Mouse (Mus musculus) myocyte (in vitro differentiated cells): ENCODE data around the gene Aqp12. TPM values are rescaled to one million over a fixed set of nuclear protein-coding genes. Genes with fewer than 3 reads are reported as not detected.

Source experiments
- H3K27me3 ChIP-seq: one replicate; pipeline ENCODE4 v1.6.1; 2011; ENCODE audit not compliant: control insufficient read depth, insufficient read depth, insufficient read length
- H3K36me3 ChIP-seq: one replicate; pipeline ENCODE4 v1.6.1; 2011; ENCODE audit not compliant: control insufficient read depth, insufficient read depth
- H3K4me2 ChIP-seq: one replicate; pipeline ENCODE4 v1.6.1; 2011; ENCODE audit warnings: low read depth, control low read depth
- H3K4me3 ChIP-seq: one replicate; pipeline ENCODE4 v1.5.1; 2011; ENCODE audit warnings: mild to moderate bottlenecking, control low read depth, moderate library complexity
- H3K79me2 ChIP-seq: one replicate; pipeline ENCODE4 v1.6.1; 2011; ENCODE audit not compliant: control insufficient read depth, insufficient read depth
- H3ac ChIP-seq: one replicate; pipeline ENCODE4 v1.6.1; 2011; ENCODE audit not compliant: control insufficient read depth, insufficient read length
- CEBPB ChIP-seq: IDR thresholded peaks from 2 replicates; pipeline ENCODE4 v1.6.1; 2011; ENCODE audit warnings: mild to moderate bottlenecking, moderate library complexity; ENCODE audit not compliant: poor library complexity, insufficient read depth, severe bottlenecking
- E2F4 ChIP-seq: IDR thresholded peaks from one replicate; pipeline ENCODE4 v1.6.1; 2011; ENCODE audit warnings: mild to moderate bottlenecking, control low read depth, moderate library complexity; ENCODE audit not compliant: insufficient read depth
- MAX ChIP-seq: IDR thresholded peaks from one replicate; pipeline ENCODE4 v1.6.1; 2011; ENCODE audit warnings: low read depth, mild to moderate bottlenecking, control low read depth
- MYOD1 ChIP-seq, 3 experiments: IDR thresholded peaks; one replicate each; pipeline ENCODE4 v1.6.1; 2011; ENCODE audit warnings: control low read depth in 2 of 3, low read depth in 2 of 3, mild to moderate bottlenecking in 2 of 3, moderate library complexity in 1 of 3; ENCODE audit not compliant: insufficient read length in 2 of 3, control insufficient read depth in 1 of 3
- MYOG ChIP-seq, 3 experiments: IDR thresholded peaks; one replicate each; pipeline ENCODE4 v1.6.1; 2011; ENCODE audit warnings: control low read depth in 2 of 3, low read depth in 2 of 3, mild to moderate bottlenecking in 2 of 3; ENCODE audit not compliant: insufficient read length in 2 of 3, control insufficient read depth in 1 of 3, insufficient read depth in 1 of 3
- POLR2A ChIP-seq: IDR thresholded peaks from one replicate; pipeline ENCODE4 v1.6.1; 2011; ENCODE audit warnings: low read depth, mild to moderate bottlenecking, control low read depth, moderate library complexity; ENCODE audit not compliant: insufficient read length
- POLR2AphosphoS2 ChIP-seq: IDR thresholded peaks from one replicate; pipeline ENCODE4 v1.6.1; 2011; ENCODE audit warnings: low read depth, control low read depth; ENCODE audit not compliant: insufficient read length
- REST ChIP-seq: IDR thresholded peaks from one replicate; pipeline ENCODE4 v1.6.1; 2011; ENCODE audit warnings: mild to moderate bottlenecking, control low read depth, moderate library complexity; ENCODE audit not compliant: insufficient read depth, insufficient read length
- SRF ChIP-seq: IDR thresholded peaks from one replicate; pipeline ENCODE4 v1.6.1; 2011; ENCODE audit warnings: low read depth; ENCODE audit not compliant: control insufficient read depth, insufficient read length
- TCF12 ChIP-seq: IDR thresholded peaks from one replicate; pipeline ENCODE4 v1.6.1; 2011; ENCODE audit warnings: mild to moderate bottlenecking, control low read depth; ENCODE audit not compliant: poor library complexity, insufficient read depth, severe bottlenecking
- TCF3 ChIP-seq: IDR thresholded peaks from one replicate; pipeline ENCODE4 v1.6.1; 2011; ENCODE audit warnings: low read depth, control low read depth; ENCODE audit not compliant: insufficient read length
- USF1 ChIP-seq: IDR thresholded peaks from one replicate; pipeline ENCODE4 v1.6.1; 2011; ENCODE audit warnings: low read depth, mild to moderate bottlenecking, control low read depth, moderate library complexity
- polyA plus RNA-seq: library from polyadenylated mRNA; unstranded; fragments of >200 nt; fragmentation: generic; extraction: Trizol; gene quantifications from one replicate; pipeline ENCODE4 v1.2.1, GENCODE M21; 2012; ENCODE audit warnings: missing spikeins

Aqp12 gene
- polyA plus RNA-seq, 1 experiment, result not detected

DNA sequence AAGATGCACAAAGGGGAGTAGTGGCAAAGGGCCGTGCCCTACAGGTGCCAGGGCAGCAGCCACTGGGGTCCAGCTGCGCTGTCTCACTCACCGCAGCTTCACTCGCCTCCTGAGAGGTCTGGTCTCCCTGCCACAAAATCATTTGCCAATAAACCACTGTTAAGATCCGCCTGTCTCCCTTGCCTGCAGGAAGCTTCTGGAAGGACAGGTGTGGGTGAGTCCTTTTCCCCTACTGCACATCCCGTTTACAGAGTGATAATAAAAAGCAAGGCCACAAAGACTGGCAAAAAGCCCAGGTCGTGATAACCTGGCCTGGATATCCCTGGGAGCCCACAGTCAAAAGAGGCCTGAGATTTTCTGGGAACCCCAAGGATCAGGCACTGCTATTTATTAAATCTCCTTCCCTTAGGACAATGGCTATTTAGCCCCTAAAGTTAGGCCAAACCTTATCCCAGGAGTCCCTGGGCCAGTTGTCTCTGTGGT lies 6.0 kb downstream of the Aqp12 start:
- no peaks in the 10 kb centered on the region for H3K36me3 ChIP-seq
- H3ac ChIP-seq, result no peak overlapping the region
- no peak overlapping the region for H3K4me3 ChIP-seq
- peaks cover 31% of the 10 kb centered on the region for H3K27me3 ChIP-seq
- no peak for TF ChIP-seq E2F4
- no peak for TF ChIP-seq MAX
- no peak for TF ChIP-seq SRF
- TF ChIP-seq POLR2AphosphoS2, result no peak
- TF ChIP-seq TCF12, result no peak
- no peak for TF ChIP-seq REST
- H3K4me2 ChIP-seq, result no peak overlapping the region
- no peaks in the 10 kb centered on the region for H3K79me2 ChIP-seq

DNA sequence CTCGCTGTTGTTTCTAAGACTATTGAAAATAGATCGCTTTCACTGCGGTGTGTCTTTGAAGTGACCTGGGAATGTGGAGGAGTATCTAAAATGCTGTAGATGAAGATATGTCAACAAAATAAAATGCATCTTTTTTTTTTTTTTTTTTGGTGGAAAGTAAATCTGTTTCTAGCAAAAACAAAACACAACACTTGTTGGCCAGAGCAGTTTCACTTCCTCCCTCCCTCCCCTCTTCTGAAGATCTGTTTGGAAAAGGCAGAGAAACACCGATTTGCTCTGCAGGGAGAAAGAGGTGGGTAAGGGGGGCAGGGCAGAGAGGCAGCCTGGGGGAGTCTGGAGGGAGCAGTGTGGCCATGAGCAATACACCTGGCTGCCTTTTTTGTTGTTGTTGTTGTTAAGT lies 7.2 kb downstream of the Aqp12 start:
- H3K4me3 ChIP-seq, result no peak overlapping the region
- TF ChIP-seq E2F4 (no peak), POLR2A (no peak), MYOD1 (IDR thresholded peaks at IDR 0.05; ENCODE audit: control insufficient read depth in 1 of 3, insufficient read length in 2 of 3, low read depth in 2 of 3) (no peak), SRF (no peak), POLR2AphosphoS2 (no peak), TCF12 (no peak), MAX (no peak), CEBPB (no peak), MYOG (IDR thresholded peaks at IDR 0.05; ENCODE audit: control insufficient read depth in 1 of 3, insufficient read depth in 1 of 3, insufficient read length in 2 of 3, low read depth in 2 of 3) (no peak), REST (no peak), TCF3 (no peak), USF1 (no peak)
- H3K79me2 ChIP-seq, result no peaks in the 10 kb centered on the region
- no peaks in the 10 kb centered on the region for H3K36me3 ChIP-seq
- no peak overlapping the region for H3K4me2 ChIP-seq
- peaks cover 27% of the 10 kb centered on the region for H3K27me3 ChIP-seq
- no peak overlapping the region for H3ac ChIP-seq

DNA sequence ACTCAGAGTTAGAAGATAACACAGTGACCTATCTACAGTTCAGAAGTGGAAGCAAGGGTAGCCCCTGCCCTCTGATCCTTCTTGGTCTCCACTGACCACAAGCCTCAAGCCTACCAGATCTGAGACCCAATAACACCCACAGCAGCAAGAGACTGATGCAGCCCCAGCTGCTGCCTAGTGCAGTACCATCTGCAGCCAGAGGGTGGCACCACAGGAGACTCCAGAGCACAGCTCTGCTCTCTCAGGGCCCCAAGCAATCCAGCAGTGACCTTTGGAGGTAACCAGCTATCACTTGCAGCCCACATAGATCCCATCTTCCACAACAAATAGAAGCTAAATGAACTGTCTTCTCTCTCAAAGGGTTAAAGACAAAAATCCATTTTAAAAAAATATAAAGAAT lies 8.3 kb downstream of the Aqp12 start:
- Histone ChIP-seq H3ac (no peak overlapping the region), H3K4me3 (no peak overlapping the region), H3K36me3 (no peaks in the 10 kb centered on the region), H3K27me3 (peaks cover 17% of the 10 kb centered on the region), H3K4me2 (no peak overlapping the region), H3K79me2 (no peaks in the 10 kb centered on the region)
- no peak for TF ChIP-seq REST
- no peak for TF ChIP-seq POLR2A
- no peak for TF ChIP-seq SRF
- TF ChIP-seq E2F4, result no peak
- no peak for TF ChIP-seq POLR2AphosphoS2
- TF ChIP-seq CEBPB, result no peak
- TF ChIP-seq MYOD1 (IDR thresholded peaks at IDR 0.05; ENCODE audit: control insufficient read depth in 1 of 3, insufficient read length in 2 of 3, low read depth in 2 of 3), result no peak

DNA sequence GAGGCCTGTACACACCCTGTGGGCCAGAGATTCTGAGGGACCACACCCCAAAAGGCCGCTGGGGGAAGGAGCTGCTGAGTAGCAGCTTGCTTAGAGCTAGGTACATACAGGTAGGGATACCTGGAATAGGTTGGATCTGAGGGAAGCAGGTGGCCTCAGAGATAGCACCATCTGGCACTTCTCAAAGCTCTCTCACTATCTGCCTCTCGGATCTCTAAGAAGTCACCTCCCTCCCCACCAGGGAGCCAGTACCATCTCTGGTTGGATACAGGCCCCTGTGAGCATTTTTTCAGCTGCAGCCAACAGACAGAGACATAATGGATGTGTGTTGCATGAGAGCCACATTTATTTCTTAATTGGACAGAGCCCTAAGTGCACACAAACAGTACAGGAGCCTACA lies 9.0 kb downstream of the Aqp12 start:
- Histone ChIP-seq H3K36me3 (no peaks in the 10 kb centered on the region), H3K27me3 (peaks cover 12% of the 10 kb centered on the region), H3K4me3 (no peak overlapping the region), H3K79me2 (no peaks in the 10 kb centered on the region), H3K4me2 (no peak overlapping the region), H3ac (no peak overlapping the region)
- TF ChIP-seq TCF12 (no peak), USF1 (no peak), TCF3 (no peak), POLR2A (no peak), MYOG (IDR thresholded peaks at IDR 0.05; ENCODE audit: control insufficient read depth in 1 of 3, insufficient read depth in 1 of 3, insufficient read length in 2 of 3, low read depth in 2 of 3) (no peak), MYOD1 (IDR thresholded peaks at IDR 0.05; ENCODE audit: control insufficient read depth in 1 of 3, insufficient read length in 2 of 3, low read depth in 2 of 3) (no peak), MAX (no peak), SRF (no peak), REST (no peak), E2F4 (no peak), CEBPB (no peak), POLR2AphosphoS2 (no peak)

DNA sequence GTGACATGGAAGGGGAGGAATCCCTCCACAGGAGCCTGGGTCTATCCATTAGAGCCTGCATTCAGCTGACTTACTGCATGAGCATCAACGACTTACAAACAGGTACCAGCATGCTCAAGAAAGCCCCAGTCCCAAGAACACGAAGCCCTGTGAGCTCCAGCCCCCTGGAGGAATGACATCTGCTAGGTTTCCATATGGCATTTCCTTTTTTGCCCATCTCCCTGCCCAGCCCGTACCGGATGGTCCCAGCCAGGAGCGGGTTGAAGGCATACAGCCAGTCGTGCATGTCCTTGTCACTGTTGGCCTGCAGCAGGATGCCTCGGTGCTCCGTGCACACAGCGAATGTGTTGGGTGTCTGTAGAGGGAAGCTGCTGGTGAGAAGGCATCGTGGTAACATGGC lies 12.6 kb downstream of the Aqp12 start:
- H3K4me2 ChIP-seq, result no peak overlapping the region
- no peaks in the 10 kb centered on the region for H3K36me3 ChIP-seq
- TF ChIP-seq TCF12 (no peak), E2F4 (no peak), POLR2A (no peak), USF1 (no peak), MYOG (IDR thresholded peaks at IDR 0.05; ENCODE audit: control insufficient read depth in 1 of 3, insufficient read depth in 1 of 3, insufficient read length in 2 of 3, low read depth in 2 of 3) (no peak), TCF3 (no peak), SRF (no peak), MAX (no peak), CEBPB (no peak), REST (no peak), POLR2AphosphoS2 (no peak), MYOD1 (IDR thresholded peaks at IDR 0.05; ENCODE audit: control insufficient read depth in 1 of 3, insufficient read length in 2 of 3, low read depth in 2 of 3) (no peak)
- H3K79me2 ChIP-seq, result no peaks in the 10 kb centered on the region
- peaks cover 38% of the 10 kb centered on the region for H3K27me3 ChIP-seq
- H3ac ChIP-seq, result no peak overlapping the region
- H3K4me3 ChIP-seq, result no peak overlapping the region
